Mouse (Mus musculus): Measurements from ENCODE around the gene Gabpb1. TPM values are rescaled to one million over a fixed set of nuclear protein-coding genes. Genes with fewer than 3 reads are reported as not detected.

Gabpb1 gene
- total and polyA plus RNA-seq, 2 experiments: 4.5 to 5.5 TPM

GRCm38 (mm10) chr2:126635939-126636823, 40.0 kb downstream of the Gabpb1 start:
- H3K4me1 ChIP-seq (ENCODE audit: control insufficient read depth, insufficient read depth, low read length): no peaks in the 10 kb centered on the region
- no peaks in the 10 kb centered on the region for H3K79me2 ChIP-seq (ENCODE audit: control insufficient read depth, insufficient read depth, low read length)
- WGBS: 69% methylated on average over 12 of the region's 12 CpGs
- H3K9ac ChIP-seq (ENCODE audit: low read depth, low read length): no peak overlapping the region
- H3K36me3 ChIP-seq (ENCODE audit: control insufficient read depth, insufficient read depth, low read length): peaks cover 16% of the 10 kb centered on the region
- H3K27ac ChIP-seq (replicated peaks; ENCODE audit: insufficient read depth, low read depth, low read length): no peak overlapping the region
- H3K27me3 ChIP-seq (ENCODE audit: control insufficient read depth, insufficient read depth, low read length): no peaks in the 10 kb centered on the region
- TF ChIP-seq POLR2A (IDR thresholded peaks at IDR 0.05; ENCODE audit: extremely low read depth, insufficient read depth, low read length) (no peak), CTCF (IDR thresholded peaks at IDR 0.05; ENCODE audit: low read depth, low read length) (no peak)
- DNase-seq (ENCODE audit: extremely low read depth, low read depth, low spot score): no peak
- H3K4me3 ChIP-seq (ENCODE audit: insufficient read depth, low read depth, low read length): no peak overlapping the region

- 81% methylated on average over 2 of the region's 2 CpGs for WGBS
- no peaks in the 10 kb centered on the region for H3K79me2 ChIP-seq (ENCODE audit: control insufficient read depth, insufficient read depth, low read length)
- DNase-seq (ENCODE audit: extremely low read depth, low read depth, low spot score): no peak
- no peaks in the 10 kb centered on the region for H3K27me3 ChIP-seq (ENCODE audit: control insufficient read depth, insufficient read depth, low read length)
- no peak overlapping the region for H3K9ac ChIP-seq (ENCODE audit: low read depth, low read length)
- H3K4me1 ChIP-seq (ENCODE audit: control insufficient read depth, insufficient read depth, low read length): no peaks in the 10 kb centered on the region
- H3K36me3 ChIP-seq (ENCODE audit: control insufficient read depth, insufficient read depth, low read length): peaks cover 15% of the 10 kb centered on the region
- no peak overlapping the region for H3K27ac ChIP-seq (replicated peaks; ENCODE audit: insufficient read depth, low read depth, low read length)
- TF ChIP-seq POLR2A (IDR thresholded peaks at IDR 0.05; ENCODE audit: extremely low read depth, insufficient read depth, low read length) (no peak), CTCF (IDR thresholded peaks at IDR 0.05; ENCODE audit: low read depth, low read length) (no peak; the same call in 1 of the 2 replicates)
- H3K4me3 ChIP-seq (ENCODE audit: insufficient read depth, low read depth, low read length): no peak overlapping the region
Measured at GRCm38 (mm10) chr2:126633165-126633564, 43.0 kb downstream of the Gabpb1 start.

- Histone ChIP-seq H3K79me2 (ENCODE audit: control insufficient read depth, insufficient read depth, low read length) (no peaks in the 10 kb centered on the region), H3K36me3 (ENCODE audit: control insufficient read depth, insufficient read depth, low read length) (peaks cover 12% of the 10 kb centered on the region), H3K4me3 (ENCODE audit: insufficient read depth, low read depth, low read length) (no peak overlapping the region), H3K27ac (replicated peaks; ENCODE audit: insufficient read depth, low read depth, low read length) (no peak overlapping the region), H3K4me1 (ENCODE audit: control insufficient read depth, insufficient read depth, low read length) (no peaks in the 10 kb centered on the region), H3K9ac (ENCODE audit: low read depth, low read length) (no peak overlapping the region), H3K27me3 (ENCODE audit: control insufficient read depth, insufficient read depth, low read length) (no peaks in the 10 kb centered on the region)
- 95% methylated on average over 9 of the region's 9 CpGs for WGBS
- no peak for DNase-seq (ENCODE audit: extremely low read depth, low read depth, low spot score)
- TF ChIP-seq CTCF (IDR thresholded peaks at IDR 0.05; ENCODE audit: low read depth, low read length) (no peak), POLR2A (IDR thresholded peaks at IDR 0.05; ENCODE audit: extremely low read depth, insufficient read depth, low read length) (no peak)
Measured at GRCm38 (mm10) chr2:126628455-126628995, 47.6 kb downstream of the Gabpb1 start.

- no peaks in the 10 kb centered on the region for H3K36me3 ChIP-seq (ENCODE audit: control insufficient read depth, insufficient read depth, low read length)
- no peaks in the 10 kb centered on the region for H3K27me3 ChIP-seq (ENCODE audit: control insufficient read depth, insufficient read depth, low read length)
- H3K4me3 ChIP-seq (ENCODE audit: insufficient read depth, low read depth, low read length): no peak overlapping the region
- no peak overlapping the region for H3K9ac ChIP-seq (ENCODE audit: low read depth, low read length)
- no peaks in the 10 kb centered on the region for H3K79me2 ChIP-seq (ENCODE audit: control insufficient read depth, insufficient read depth, low read length)
- TF ChIP-seq POLR2A (IDR thresholded peaks at IDR 0.05; ENCODE audit: extremely low read depth, insufficient read depth, low read length): no peak
- TF ChIP-seq CTCF (IDR thresholded peaks at IDR 0.05; ENCODE audit: low read depth, low read length): no peak
- DNase-seq (ENCODE audit: extremely low read depth, low read depth, low spot score): no peak
- H3K27ac ChIP-seq (replicated peaks; ENCODE audit: insufficient read depth, low read depth, low read length): no peak overlapping the region
- no peaks in the 10 kb centered on the region for H3K4me1 ChIP-seq (ENCODE audit: control insufficient read depth, insufficient read depth, low read length)
Measured at GRCm38 (mm10) chr2:126623138-126623537, 53.0 kb downstream of the Gabpb1 start.

GRCm38 (mm10) chr2:126622455-126622854, 53.7 kb downstream of the Gabpb1 start:
- no peaks in the 10 kb centered on the region for H3K79me2 ChIP-seq (ENCODE audit: control insufficient read depth, insufficient read depth, low read length)
- no peaks in the 10 kb centered on the region for H3K36me3 ChIP-seq (ENCODE audit: control insufficient read depth, insufficient read depth, low read length)
- H3K9ac ChIP-seq (ENCODE audit: low read depth, low read length): no peak overlapping the region
- H3K27ac ChIP-seq (replicated peaks; ENCODE audit: insufficient read depth, low read depth, low read length): no peak overlapping the region
- no peaks in the 10 kb centered on the region for H3K4me1 ChIP-seq (ENCODE audit: control insufficient read depth, insufficient read depth, low read length)
- DNase-seq (ENCODE audit: extremely low read depth, low read depth, low spot score): no peak
- no peak for TF ChIP-seq CTCF (IDR thresholded peaks at IDR 0.05; ENCODE audit: low read depth, low read length)
- TF ChIP-seq POLR2A (IDR thresholded peaks at IDR 0.05; ENCODE audit: extremely low read depth, insufficient read depth, low read length): no peak
- H3K27me3 ChIP-seq (ENCODE audit: control insufficient read depth, insufficient read depth, low read length): no peaks in the 10 kb centered on the region
- no peak overlapping the region for H3K4me3 ChIP-seq (ENCODE audit: insufficient read depth, low read depth, low read length)
- 24% methylated on average over 2 of the region's 2 CpGs for WGBS

- TF ChIP-seq CTCF (IDR thresholded peaks at IDR 0.05; ENCODE audit: low read depth, low read length) (no peak), POLR2A (IDR thresholded peaks at IDR 0.05; ENCODE audit: extremely low read depth, insufficient read depth, low read length) (no peak)
- Histone ChIP-seq H3K36me3 (ENCODE audit: control insufficient read depth, insufficient read depth, low read length) (no peaks in the 10 kb centered on the region), H3K27me3 (ENCODE audit: control insufficient read depth, insufficient read depth, low read length) (no peaks in the 10 kb centered on the region), H3K4me3 (ENCODE audit: insufficient read depth, low read depth, low read length) (peak within 1 kb of the TSS; percentile 6), H3K27ac (replicated peaks; ENCODE audit: insufficient read depth, low read depth, low read length) (peak within 1 kb of the TSS; percentile 70), H3K79me2 (ENCODE audit: control insufficient read depth, insufficient read depth, low read length) (no peaks in the 10 kb centered on the region), H3K4me1 (ENCODE audit: control insufficient read depth, insufficient read depth, low read length) (no peaks in the 10 kb centered on the region), H3K9ac (ENCODE audit: low read depth, low read length) (peak within 1 kb of the TSS; percentile 16)
- 66% methylated on average over 14 of the region's 14 CpGs for WGBS
- DNase-seq (ENCODE audit: extremely low read depth, low read depth, low spot score): peak; percentile 9
Measured at GRCm38 (mm10) chr2:126619249-126619704, 56.9 kb downstream of the Gabpb1 start, which contains the start of gene Hdc. Gene Hdc (minus strand): TSS chr2:126619299.

All from liver, adult 2 months (tissue).